Mouse (Mus musculus) MEL (cell line): ENCODE data around the gene 4931428F04Rik. TPM values are rescaled to one million over a fixed set of nuclear protein-coding genes. Genes with fewer than 3 reads are reported as not detected.

ENCODE experiments used
- DNase-seq: peaks from one replicate; pipeline ENCODE4 v3.0.0; 2011; ENCODE audit warnings: low read depth, low spot score
- H3K27ac ChIP-seq: 2 replicates; pipeline ENCODE4 v1.5.1; 2012; ENCODE audit warnings: low read depth, mild to moderate bottlenecking, control low read depth, low read length, moderate library complexity; ENCODE audit not compliant: control insufficient read depth
- H3K27me3 ChIP-seq, 2 experiments: fragments of 150-350 bp in 1 of 2; sonication (generic) in 1 of 2; 2 replicates each; pipeline ENCODE4 v1.6.1; 2012; ENCODE audit warnings: low read length in 2 of 2, mild to moderate bottlenecking in 2 of 2, improper control_type of control experiment in 1 of 2, moderate library complexity in 1 of 2; ENCODE audit not compliant: insufficient read depth in 2 of 2, control insufficient read depth in 1 of 2
- H3K36me3 ChIP-seq, 2 experiments: 2 replicates each; pipeline ENCODE4 v1.6.1; 2012 to 2014; ENCODE audit warnings: low read length in 2 of 2, improper control_type of control experiment in 1 of 2, inconsistent platforms in 1 of 2, mild to moderate bottlenecking in 1 of 2; ENCODE audit not compliant: insufficient read depth in 2 of 2, control insufficient read depth in 1 of 2
- H3K4me1 ChIP-seq, 2 experiments: fragments of 150-350 bp in 1 of 2; sonication (generic) in 1 of 2; 2 replicates each; pipeline ENCODE4 v1.6.1; 2012; ENCODE audit warnings: low read length in 2 of 2, improper control_type of control experiment in 1 of 2, mild to moderate bottlenecking in 1 of 2; ENCODE audit not compliant: insufficient read depth in 2 of 2, control insufficient read depth in 1 of 2
- H3K4me3 ChIP-seq, 2 experiments: fragments of 150-350 bp in 1 of 2; sonication (generic) in 1 of 2; 2 replicates each; pipeline ENCODE4 v1.5.1; 2012; ENCODE audit warnings: low read depth in 2 of 2, low read length in 2 of 2, mild to moderate bottlenecking in 2 of 2, moderate library complexity in 2 of 2, control low read depth in 1 of 2, improper control_type of control experiment in 1 of 2; ENCODE audit not compliant: control insufficient read depth in 1 of 2, insufficient read depth in 1 of 2
- H3K79me2 ChIP-seq: 2 replicates; pipeline ENCODE4 v1.6.1; 2012; ENCODE audit warnings: mild to moderate bottlenecking, low read length, moderate library complexity; ENCODE audit not compliant: control insufficient read depth, poor library complexity, insufficient read depth
- H3K9ac ChIP-seq: 2 replicates; pipeline ENCODE4 v1.6.1; 2012; ENCODE audit warnings: low read depth, mild to moderate bottlenecking, control low read depth, low read length, moderate library complexity; ENCODE audit not compliant: control insufficient read depth, poor library complexity, severe bottlenecking
- H3K9me3 ChIP-seq: fragments of 150-350 bp; sonication (generic); replicated peaks from 2 replicates; pipeline ENCODE4 v1.6.1; 2012; ENCODE audit warnings: mild to moderate bottlenecking, low read length, improper control_type of control experiment, moderate library complexity; ENCODE audit not compliant: insufficient read depth
- E2F4 ChIP-seq: IDR thresholded peaks from 2 replicates; pipeline ENCODE4 v1.6.1; 2011; ENCODE audit warnings: low read depth, low read length, improper control_type of control experiment, borderline replicate concordance
- ELF1 ChIP-seq: IDR thresholded peaks from 2 replicates; pipeline ENCODE4 v1.6.1; 2014; ENCODE audit warnings: low read depth, mild to moderate bottlenecking, inconsistent platforms, low read length, improper control_type of control experiment, moderate library complexity
- EP300 ChIP-seq, 2 experiments: IDR thresholded peaks; 2 replicates each; pipeline ENCODE4 v1.6.1; 2011; ENCODE audit warnings: improper control_type of control experiment in 2 of 2, low read length in 2 of 2, low read depth in 1 of 2, mild to moderate bottlenecking in 1 of 2
- HCFC1 ChIP-seq: IDR thresholded peaks from 2 replicates; pipeline ENCODE4 v1.6.1; 2012; ENCODE audit warnings: low read depth, mild to moderate bottlenecking, inconsistent platforms, low read length, improper control_type of control experiment, moderate library complexity
- JUND ChIP-seq: IDR thresholded peaks from 2 replicates; pipeline ENCODE4 v1.6.1; 2011; ENCODE audit warnings: low read depth, mild to moderate bottlenecking, improper control_type of control experiment, low read length
- KAT2A ChIP-seq: conservative IDR thresholded peaks from 2 replicates; pipeline ENCODE4 v1.6.1; 2012; ENCODE audit warnings: low read depth, low read length, improper control_type of control experiment, inconsistent platforms
- MAFK ChIP-seq: IDR thresholded peaks from 2 replicates; pipeline ENCODE4 v1.6.1; 2011; ENCODE audit warnings: low read depth, mild to moderate bottlenecking, low read length, improper control_type of control experiment, borderline replicate concordance
- MAX ChIP-seq: IDR thresholded peaks from 2 replicates; pipeline ENCODE4 v1.6.1; 2011; ENCODE audit warnings: low read length, improper control_type of control experiment
- MAZ ChIP-seq: IDR thresholded peaks from 2 replicates; pipeline ENCODE4 v1.6.1; 2012; ENCODE audit warnings: low read depth, mild to moderate bottlenecking, inconsistent platforms, low read length, improper control_type of control experiment
- MEF2A ChIP-seq: IDR thresholded peaks from 2 replicates; pipeline ENCODE4 v1.6.1; 2014; ENCODE audit warnings: low read depth, mild to moderate bottlenecking, inconsistent platforms, low read length, improper control_type of control experiment; ENCODE audit not compliant: poor library complexity, insufficient replicate concordance, severe bottlenecking; ENCODE audit errors: extremely low read depth
- MXI1 ChIP-seq: IDR thresholded peaks from 2 replicates; pipeline ENCODE4 v1.6.1; 2011; ENCODE audit warnings: mild to moderate bottlenecking, low read depth, low read length, improper control_type of control experiment
- MYB ChIP-seq: IDR thresholded peaks from 2 replicates; pipeline ENCODE4 v1.6.1; 2011; ENCODE audit warnings: mild to moderate bottlenecking, low read depth, low read length, improper control_type of control experiment
- NELFE ChIP-seq: IDR thresholded peaks from 2 replicates; pipeline ENCODE4 v1.6.1; 2011; ENCODE audit warnings: low read depth, low read length, improper control_type of control experiment
- NRF1 ChIP-seq: IDR thresholded peaks from 2 replicates; pipeline ENCODE4 v1.6.1; 2014; ENCODE audit warnings: low read depth, mild to moderate bottlenecking, inconsistent platforms, low read length, improper control_type of control experiment, moderate library complexity; ENCODE audit not compliant: poor library complexity, insufficient read depth, severe bottlenecking
- POLR2A ChIP-seq, 2 experiments: IDR thresholded peaks; 2 replicates each; pipeline ENCODE4 v1.6.1; 2011 to 2012; ENCODE audit warnings: low read length in 2 of 2, mild to moderate bottlenecking in 2 of 2, control low read depth in 1 of 2, improper control_type of control experiment in 1 of 2, low read depth in 1 of 2, moderate library complexity in 1 of 2; ENCODE audit not compliant: control insufficient read depth in 1 of 2, insufficient read depth in 1 of 2, poor library complexity in 1 of 2
- POLR2AphosphoS2 ChIP-seq: IDR thresholded peaks from 2 replicates; pipeline ENCODE4 v1.6.1; 2011; ENCODE audit warnings: low read length, improper control_type of control experiment
- POLR2AphosphoS5 ChIP-seq: IDR thresholded peaks from 2 replicates; pipeline ENCODE4 v1.6.1; 2012; ENCODE audit warnings: low read depth, borderline replicate concordance, mild to moderate bottlenecking, inconsistent platforms, low read length, moderate library complexity, mixed read lengths
- RAD21 ChIP-seq: IDR thresholded peaks from 2 replicates; pipeline ENCODE4 v1.6.1; 2011; ENCODE audit warnings: mild to moderate bottlenecking, low read depth, low read length, improper control_type of control experiment
- RCOR1 ChIP-seq: IDR thresholded peaks from 2 replicates; pipeline ENCODE4 v1.6.1; 2012; ENCODE audit warnings: low read depth, mild to moderate bottlenecking, inconsistent platforms, low read length, improper control_type of control experiment
- SMC3 ChIP-seq: IDR thresholded peaks from 2 replicates; pipeline ENCODE4 v1.6.1; 2011; ENCODE audit warnings: low read depth, low read length, improper control_type of control experiment
- TAL1 ChIP-seq: IDR thresholded peaks from 2 replicates; pipeline ENCODE4 v1.6.1; 2012; ENCODE audit warnings: mild to moderate bottlenecking, inconsistent platforms, low read length, moderate library complexity, mixed read lengths
- TBP ChIP-seq: IDR thresholded peaks from 2 replicates; pipeline ENCODE4 v1.8.0; 2011; ENCODE audit warnings: low read depth, low read length, improper control_type of control experiment
- TCF12 ChIP-seq: IDR thresholded peaks from 2 replicates; pipeline ENCODE4 v1.6.1; 2014; ENCODE audit warnings: low read depth, mild to moderate bottlenecking, inconsistent platforms, low read length, improper control_type of control experiment, moderate library complexity
- UBTF ChIP-seq: IDR thresholded peaks from 2 replicates; pipeline ENCODE4 v1.6.1; 2012; ENCODE audit warnings: low read depth, mild to moderate bottlenecking, inconsistent platforms, low read length, improper control_type of control experiment, moderate library complexity, borderline replicate concordance; ENCODE audit not compliant: insufficient read depth
- USF2 ChIP-seq, 2 experiments: IDR thresholded peaks; 2 replicates each; pipeline ENCODE4 v1.6.1; 2011 to 2012; ENCODE audit warnings: improper control_type of control experiment in 2 of 2, low read length in 2 of 2, borderline replicate concordance in 1 of 2, inconsistent platforms in 1 of 2, low read depth in 1 of 2, mild to moderate bottlenecking in 1 of 2; ENCODE audit not compliant: insufficient read depth in 1 of 2
- ZC3H11A ChIP-seq: IDR thresholded peaks from 2 replicates; pipeline ENCODE4 v1.6.1; 2012; ENCODE audit warnings: low read depth, mild to moderate bottlenecking, inconsistent platforms, low read length, improper control_type of control experiment
- ZKSCAN1 ChIP-seq: IDR thresholded peaks from 2 replicates; pipeline ENCODE4 v1.6.1; 2012; ENCODE audit warnings: low read depth, mild to moderate bottlenecking, inconsistent platforms, low read length, improper control_type of control experiment, moderate library complexity
- ZNF384 ChIP-seq: IDR thresholded peaks from 2 replicates; pipeline ENCODE4 v1.6.1; 2012; ENCODE audit warnings: low read depth, mild to moderate bottlenecking, inconsistent platforms, low read length, improper control_type of control experiment
- polyA plus RNA-seq, 2 experiments: library from polyadenylated mRNA; stranded (reverse) in 1 of 2; unstranded in 1 of 2; fragments of >175 nt in 1 of 2; fragments of >200 nt in 1 of 2; gene quantifications; 2 replicates each; pipeline versions ENCODE4 v1.2.1 to v1.2.4; 2012; ENCODE audit warnings: low replicate concordance in 2 of 2, low read depth in 1 of 2; ENCODE audit not compliant: insufficient read length in 2 of 2, insufficient read depth in 1 of 2, missing spikeins in 1 of 2
- total RNA-seq: library from RNA; depleted of rRNA; stranded (reverse); fragments of 300-350 nt; gene quantifications from 2 replicates; pipeline ENCODE4 v1.2.3, GENCODE M21; 2012

The 4931428F04Rik gene
- total and polyA plus RNA-seq, 3 experiments, result 8.2 to 13.0 TPM; not detected in 1

- Histone ChIP-seq H3K27ac (peak overlapping the region; percentile 44; the same call in 1 of the 2 replicates), H3K4me3 (peak overlapping the region; percentile 74 to 81), H3K9me3 (no peaks in the 10 kb centered on the region), H3K36me3 (peaks cover 0 to 10% of the 10 kb centered on the region in 2 experiments; a peak in 2 of 4 replicates), H3K4me1 (peaks cover 7 to 16% of the 10 kb centered on the region in 2 experiments), H3K9ac (peak overlapping the region; percentile 96), H3K79me2 (no peaks in the 10 kb centered on the region; the same call in 1 of the 2 replicates), H3K27me3 (no peaks in the 10 kb centered on the region)
- DNase-seq, result no peak
- TF ChIP-seq NRF1 (no peak), POLR2A (IDR thresholded peaks at IDR 0.05; ENCODE audit: control insufficient read depth in 1 of 2, insufficient read depth in 1 of 2, low read depth in 1 of 2, low read length in 2 of 2, poor library complexity in 1 of 2) (0 out of 4 replicates have a peak, but pooled peaks of 1 of the 2 experiments have one; percentile 13)
Observed at GRCm38 (mm10) chr8:105270101-105270915, 19.4 kb downstream of the 4931428F04Rik start.

- peak; percentile 66 for DNase-seq
- H3K27me3 ChIP-seq, result no peaks in the 10 kb centered on the region
- no peak; the same call in 1 of the 2 replicates for TF ChIP-seq HCFC1
- TF ChIP-seq RCOR1, result no peak
- TF ChIP-seq MAFK, result no peak
- TF ChIP-seq ELF1, result no peak
- peak; percentile 83 for TF ChIP-seq MXI1
- no peak for TF ChIP-seq USF2 (IDR thresholded peaks at IDR 0.05; ENCODE audit: borderline replicate concordance in 1 of 2, insufficient read depth in 1 of 2, low read depth in 1 of 2, low read length in 2 of 2)
- TF ChIP-seq SMC3, result no peak
- TF ChIP-seq MYB, result no peak
- peak; percentile 66; the same call in 1 of the 2 replicates for TF ChIP-seq POLR2AphosphoS2
- peak; percentile 60 for TF ChIP-seq NELFE
- no peak for TF ChIP-seq RAD21
- no peak for TF ChIP-seq TBP
- TF ChIP-seq JUND, result no peak
- no peak for TF ChIP-seq TAL1
- TF ChIP-seq POLR2AphosphoS5, result no peak
- peak; percentile 81; the same call in 1 of the 2 replicates for TF ChIP-seq UBTF
- TF ChIP-seq MEF2A, result no peak
- no peak for TF ChIP-seq ZC3H11A
- TF ChIP-seq POLR2A (IDR thresholded peaks at IDR 0.05; ENCODE audit: control insufficient read depth in 1 of 2, insufficient read depth in 1 of 2, low read depth in 1 of 2, low read length in 2 of 2, poor library complexity in 1 of 2), result peak; percentile 65 to 78; a peak in 3 of 4 replicates
- TF ChIP-seq TCF12, result 0 out of 2 replicates have a peak, but pooled peaks have one; percentile 14
- TF ChIP-seq KAT2A, result no peak
- no peak for TF ChIP-seq ZNF384
- TF ChIP-seq MAX, result 0 out of 2 replicates have a peak, but pooled peaks have one; percentile 35
- TF ChIP-seq EP300 (IDR thresholded peaks at IDR 0.05; ENCODE audit: low read depth in 1 of 2, low read length in 2 of 2), result no peak
- TF ChIP-seq E2F4, result no peak
- peak; percentile 85; the same call in 1 of the 2 replicates for TF ChIP-seq MAZ
- no peak for TF ChIP-seq ZKSCAN1
Observed at GRCm38 (mm10) chr8:105269461-105269947, 20.2 kb downstream of the 4931428F04Rik start, which contains the start of gene Hsf4. TSS of gene Hsf4 (plus strand) at chr8:105269801.

More at GRCm38 (mm10) chr8:105269461-105269947, 20.2 kb downstream of the 4931428F04Rik start, which contains the start of gene Hsf4:
- Histone ChIP-seq H3K4me3 (peak within 1 kb of the TSS; percentile 74 to 81), H3K9ac (peak within 1 kb of the TSS; percentile 96), H3K9me3 (no peaks in the 10 kb centered on the region), H3K79me2 (peaks cover 2% of the 10 kb centered on the region), H3K27ac (peak within 1 kb of the TSS; percentile 45), H3K36me3 (peaks cover 0 to 10% of the 10 kb centered on the region in 2 experiments; a peak in 2 of 4 replicates), H3K4me1 (peaks cover 7 to 16% of the 10 kb centered on the region in 2 experiments)
